Mouse (Mus musculus): ENCODE results near the gene Slc4a4.

The Slc4a4 gene

DNA sequence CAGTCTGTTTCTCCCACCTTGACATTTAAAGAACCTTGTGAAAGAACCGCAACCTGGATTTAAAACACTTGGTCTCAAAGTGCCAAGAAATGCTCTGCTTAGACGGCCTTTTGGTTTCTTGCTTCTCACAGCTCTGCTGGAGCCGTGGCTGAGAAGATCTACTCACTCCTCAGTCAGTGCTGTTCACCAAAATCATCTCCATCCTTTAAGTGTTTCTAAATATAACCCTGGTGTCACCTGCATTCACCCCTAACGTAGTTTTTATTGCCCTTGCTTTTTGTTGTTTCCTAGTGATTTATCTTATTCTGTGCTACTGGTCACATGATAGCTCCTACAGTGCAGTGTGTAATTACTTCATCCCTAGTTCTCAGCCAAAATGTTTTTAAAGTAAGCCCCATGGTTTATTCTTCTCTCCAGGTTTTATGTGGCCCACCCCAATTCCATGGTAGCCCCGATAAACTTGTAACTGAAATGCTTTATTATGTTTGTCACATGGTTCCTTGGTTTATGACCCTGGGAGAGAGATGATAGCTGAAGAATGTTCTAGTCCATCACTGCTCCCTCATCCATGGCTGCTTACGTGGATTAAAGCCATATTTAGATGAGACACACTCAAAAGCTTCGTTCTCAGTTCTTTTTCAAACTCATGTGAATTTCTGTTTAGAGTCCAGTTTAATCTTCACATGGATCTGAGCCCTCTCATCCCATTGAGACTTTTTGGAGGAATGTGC lies 323.5 kb downstream of the Slc4a4 start:
- no peak for DNase-seq

DNA sequence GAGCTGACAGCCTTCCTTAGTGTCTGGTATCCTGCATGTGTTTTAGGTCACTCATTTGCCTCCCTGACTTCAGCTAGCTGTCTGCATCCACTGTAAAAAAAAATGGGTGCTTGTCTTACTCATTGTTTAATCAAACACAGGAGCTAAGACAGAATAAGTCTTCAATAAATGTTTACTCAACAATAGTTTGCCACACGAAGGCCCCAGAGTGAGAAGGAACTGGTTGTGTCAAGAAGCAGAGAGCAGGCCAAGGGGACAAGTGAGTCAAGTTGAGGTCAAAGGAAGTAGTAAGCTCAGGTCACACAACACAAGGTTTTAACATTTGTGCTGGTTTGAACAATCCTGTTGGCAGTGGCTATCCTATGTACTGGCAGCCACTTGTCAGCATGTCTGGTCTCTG lies 324.4 kb downstream of the Slc4a4 start:
- DNase-seq = no peak

DNA sequence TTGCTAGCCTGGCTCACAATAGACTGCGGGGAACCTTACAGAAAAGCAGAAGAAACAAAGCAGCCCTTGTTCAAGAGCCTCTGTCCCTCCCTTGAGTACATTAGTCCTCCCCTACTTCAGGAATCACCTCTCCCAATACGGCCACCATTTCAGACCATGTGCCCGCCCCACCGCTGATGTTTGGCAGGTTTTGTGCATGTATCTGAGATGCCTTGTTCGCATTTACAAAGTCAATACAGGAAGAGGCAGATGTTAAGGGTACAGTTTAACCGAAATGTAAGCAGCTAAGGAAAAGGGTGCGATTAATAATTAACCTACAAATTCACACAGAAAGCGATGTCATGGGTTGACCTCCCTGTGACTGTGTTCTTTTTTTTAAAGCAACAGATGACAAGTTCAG lies 331.6 kb downstream of the Slc4a4 start:
- DNase-seq = no peak

DNA sequence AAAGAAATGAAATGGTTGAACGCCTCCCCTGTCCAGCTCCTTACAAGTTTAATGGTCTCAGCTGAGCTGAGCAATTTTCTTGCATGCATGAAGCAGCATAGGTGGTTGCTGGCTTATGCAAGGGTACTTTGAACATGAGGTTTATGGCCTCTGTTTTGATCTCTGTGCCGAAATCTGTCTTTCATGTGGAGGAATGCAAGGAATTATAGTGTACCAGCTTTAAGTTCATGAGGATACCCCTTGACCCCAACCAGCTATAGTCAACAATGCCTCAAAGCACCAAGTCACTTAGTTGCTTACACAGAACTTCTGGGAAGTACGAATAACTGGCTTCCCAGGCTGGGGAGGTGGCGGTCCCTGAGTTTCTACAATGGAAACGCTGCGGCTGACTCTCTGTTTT lies 332.1 kb downstream of the Slc4a4 start:
- no peak for DNase-seq

DNA sequence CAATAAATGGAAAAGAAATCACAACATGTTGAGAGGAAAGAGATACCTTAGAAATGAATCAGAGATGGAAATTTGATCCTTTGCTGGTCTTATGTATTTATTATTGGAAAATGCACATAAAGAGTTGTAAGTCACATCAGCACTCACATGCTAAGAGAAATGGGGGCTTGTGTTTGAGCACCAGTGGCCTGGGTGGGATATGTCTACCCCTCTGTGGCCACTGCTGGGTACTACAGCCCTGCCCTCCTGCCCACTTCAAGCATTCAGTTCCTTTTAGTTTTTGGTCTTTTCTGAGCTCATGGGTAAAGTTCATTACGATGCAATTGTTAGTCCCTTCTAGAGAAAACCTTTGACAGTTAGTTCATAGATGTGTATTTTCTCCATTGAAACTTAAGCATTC lies 335.0 kb downstream of the Slc4a4 start:
- DNase-seq = no peak

DNA sequence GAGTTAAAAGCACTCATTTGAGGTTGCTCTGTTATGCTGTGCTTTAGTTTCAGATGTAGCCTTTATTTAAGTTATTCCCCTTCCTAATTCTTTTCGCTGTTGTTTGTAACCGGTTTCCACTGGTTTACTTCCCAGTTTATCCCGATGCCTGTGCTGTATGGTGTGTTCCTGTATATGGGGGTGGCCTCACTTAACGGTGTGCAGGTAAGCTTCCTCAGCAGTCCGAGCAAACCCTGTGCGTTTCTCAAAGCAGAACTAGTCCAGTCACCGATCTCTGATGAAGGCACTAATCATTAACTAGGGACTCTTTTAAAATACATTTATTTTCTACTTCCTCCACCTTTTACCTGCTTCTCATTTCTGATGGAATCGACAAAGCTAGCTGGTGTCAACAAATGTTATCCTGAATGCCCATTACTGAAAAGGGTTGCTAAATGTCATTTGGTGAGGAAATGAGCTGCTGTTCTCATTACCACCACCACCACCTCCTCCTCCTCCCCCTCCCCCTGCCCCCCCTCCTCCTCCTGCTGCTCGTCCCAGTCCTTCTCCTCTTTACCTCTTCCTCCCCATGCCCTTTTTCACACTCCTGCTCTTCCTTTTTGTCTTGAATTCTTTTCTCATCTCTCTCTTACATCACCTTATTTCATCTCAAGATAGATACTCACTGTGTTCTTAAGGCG lies 336.6 kb downstream of the Slc4a4 start:
- no peak for DNase-seq

DNA sequence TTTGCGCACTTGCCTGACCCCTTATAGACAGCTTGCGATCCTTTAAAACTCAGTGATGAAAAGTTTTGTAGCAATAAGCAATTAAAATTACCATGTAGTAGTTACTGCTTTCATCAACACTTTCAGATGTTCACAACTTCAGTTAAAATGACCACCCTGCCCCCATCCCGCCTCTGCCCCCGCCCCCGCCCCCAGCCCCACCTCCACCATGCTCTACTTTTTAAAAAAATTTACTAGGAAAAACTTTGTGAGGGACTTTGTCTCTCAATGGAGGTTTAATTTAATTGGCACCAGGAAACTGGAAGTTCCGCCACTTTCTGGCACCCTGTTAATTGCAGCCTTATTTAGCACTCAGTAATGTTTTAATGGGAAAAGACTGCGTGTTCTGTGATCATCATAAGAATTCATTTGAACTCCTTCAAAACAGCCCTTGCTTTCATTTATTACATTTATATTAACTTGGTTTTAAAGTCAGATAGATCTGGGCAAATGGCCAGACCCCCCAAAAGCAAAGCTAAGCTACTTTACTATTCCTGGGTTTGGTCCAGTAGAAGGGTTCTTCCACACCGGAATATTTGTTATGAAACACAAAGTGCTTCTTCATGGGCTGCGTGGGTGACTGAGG lies 337.2 kb downstream of the Slc4a4 start:
- DNase-seq = no peak

DNA sequence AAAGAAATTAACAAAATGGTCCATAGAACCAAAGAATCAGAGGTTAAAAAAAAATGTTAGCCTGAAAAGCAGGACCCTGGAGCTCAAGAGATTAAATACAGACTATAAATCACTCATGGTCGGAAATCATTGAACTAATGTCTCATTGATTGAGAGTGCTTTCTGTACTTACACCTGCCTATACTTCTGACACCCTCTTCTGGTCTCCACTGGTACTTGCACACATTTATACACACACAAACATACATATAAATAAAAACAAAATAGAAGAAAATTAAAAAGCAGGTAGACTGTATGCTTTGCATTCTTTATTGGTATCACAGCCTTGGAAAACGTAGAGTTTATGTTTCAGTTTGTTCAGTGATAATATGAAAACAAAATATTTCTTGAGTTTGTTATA lies 341.3 kb downstream of the Slc4a4 start:
- no peak for DNase-seq

DNA sequence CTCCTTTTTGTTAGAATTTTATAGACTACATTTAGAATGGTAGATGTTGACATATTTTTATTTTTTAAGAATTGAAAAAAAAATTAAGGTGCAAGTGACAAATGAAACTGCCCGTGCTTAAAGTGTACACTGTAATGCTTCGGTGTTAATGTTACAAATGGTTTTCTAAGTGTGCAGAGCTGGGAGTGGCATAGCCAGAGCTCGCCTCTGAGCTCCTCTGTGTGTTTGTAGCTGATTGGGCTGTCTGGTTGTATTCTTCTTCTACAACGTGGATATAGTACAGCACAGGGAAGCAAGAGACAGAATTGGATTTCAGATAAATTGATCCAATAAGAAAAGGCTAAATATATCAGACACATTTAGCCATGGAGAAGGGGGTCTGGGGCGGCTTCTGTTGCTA lies 343.0 kb downstream of the Slc4a4 start:
- no peak for DNase-seq

DNA sequence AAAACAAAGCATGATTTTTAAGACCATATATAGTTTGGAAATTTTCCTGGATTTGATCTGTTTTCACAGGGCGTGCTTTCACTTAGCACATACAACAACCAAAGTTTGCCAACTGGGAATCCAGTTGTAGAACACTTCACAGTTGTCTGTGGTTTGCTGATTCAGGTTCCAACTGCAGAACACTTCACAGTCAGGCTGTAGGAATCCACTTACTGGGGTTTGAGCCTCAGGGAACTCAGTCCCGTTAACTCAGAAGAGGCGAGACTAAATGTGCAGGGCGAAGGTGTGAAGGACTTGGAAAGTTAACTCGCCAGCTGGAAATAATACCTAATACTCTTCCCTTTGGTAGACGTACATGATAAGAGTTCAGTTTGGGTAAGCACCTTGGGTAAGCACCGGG lies 345.7 kb downstream of the Slc4a4 start:
- DNase-seq = no peak

DNA sequence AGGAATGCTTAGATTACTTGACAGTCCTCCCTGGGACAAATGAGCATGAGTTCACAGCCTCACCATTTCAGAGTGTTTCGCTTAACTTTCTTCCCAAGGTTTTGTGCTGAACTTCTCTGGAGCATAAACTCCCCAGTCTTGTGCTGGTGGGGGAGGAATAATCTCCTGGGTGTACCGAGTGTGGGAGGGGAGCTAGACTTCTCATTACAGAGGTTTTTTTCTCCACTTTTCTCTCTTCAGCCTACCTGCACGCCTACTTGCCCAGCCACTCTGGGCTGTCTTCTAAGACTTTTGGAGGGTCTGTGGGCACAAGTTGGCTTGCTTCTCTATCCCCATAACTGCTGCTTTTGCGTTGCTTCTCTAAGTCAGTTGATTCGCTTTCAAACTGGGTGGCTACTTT lies 365.2 kb downstream of the Slc4a4 start:
- no peak for DNase-seq

DNA sequence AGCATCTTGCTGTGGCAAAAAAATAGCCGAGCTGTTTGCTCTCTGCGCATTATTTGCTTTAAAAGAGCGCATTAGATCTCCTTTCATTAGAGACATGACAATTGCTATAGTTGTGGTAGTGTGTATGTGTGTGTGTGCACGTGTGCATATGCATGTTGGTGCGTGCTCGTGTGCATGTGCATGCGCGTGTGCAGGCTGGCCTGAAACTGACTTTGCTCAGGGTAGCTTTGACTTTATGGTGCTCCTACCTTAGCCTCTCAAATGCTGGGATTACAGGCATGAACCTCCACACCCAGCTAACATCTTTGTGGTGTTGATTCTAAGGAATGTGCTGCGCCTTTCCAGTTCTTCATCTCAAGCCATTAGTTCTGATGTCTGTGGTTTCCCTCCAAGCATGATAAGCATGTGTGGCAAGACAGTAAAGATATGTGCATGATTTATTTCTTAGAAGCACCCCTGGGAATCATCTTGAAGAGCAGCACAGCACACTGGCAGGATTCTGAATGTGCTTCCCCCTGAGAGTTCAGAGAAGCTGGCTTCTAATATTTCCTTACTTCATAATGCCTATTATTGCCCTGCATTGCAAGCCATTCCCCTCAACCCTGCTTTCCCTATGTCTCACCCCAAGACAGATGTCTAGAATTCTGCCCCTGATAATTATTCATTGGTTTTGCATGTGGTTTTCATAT lies 373.3 kb downstream of the Slc4a4 start:
- no peak for DNase-seq

DNA sequence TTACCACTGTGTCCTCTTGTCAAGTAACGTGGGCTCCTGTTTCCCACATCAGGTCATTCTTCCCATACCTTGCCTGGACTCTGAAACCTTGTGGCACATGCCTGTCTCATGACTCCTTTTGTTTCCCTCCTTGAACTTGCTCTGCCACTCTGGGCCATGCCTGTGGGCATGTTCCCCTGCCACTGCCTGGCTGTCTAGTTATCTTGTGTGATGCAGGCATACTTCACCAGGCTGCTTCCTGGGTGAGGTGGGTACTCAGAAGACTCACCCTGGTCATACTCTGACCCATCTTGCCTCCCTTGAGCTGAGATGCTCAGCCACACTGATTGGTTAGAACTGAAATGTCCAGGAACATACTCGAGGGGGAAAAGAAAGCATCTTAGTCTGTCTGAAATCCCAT lies 390.4 kb downstream of the Slc4a4 start:
- DNase-seq = no peak

DNA sequence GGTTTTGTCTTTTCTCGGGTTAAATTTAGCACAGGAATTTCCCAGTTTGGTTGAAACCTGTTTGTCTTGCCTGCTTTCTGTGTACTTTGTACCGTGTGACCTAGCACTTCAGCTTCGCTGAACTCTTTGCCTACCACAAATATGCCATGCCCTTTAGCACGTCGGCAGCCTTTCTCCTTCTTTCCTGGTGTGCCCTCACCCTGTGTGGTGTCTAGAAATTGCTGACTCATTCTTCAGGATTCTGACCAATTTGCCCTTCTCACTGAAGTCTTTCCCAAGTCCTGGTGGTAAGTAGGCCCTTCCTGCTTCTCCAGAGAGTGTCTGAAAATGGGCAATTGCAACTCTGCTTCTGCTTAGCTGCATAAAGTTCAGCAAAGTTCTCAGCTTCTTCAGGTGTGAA lies 391.0 kb downstream of the Slc4a4 start:
- no peak for DNase-seq

DNA sequence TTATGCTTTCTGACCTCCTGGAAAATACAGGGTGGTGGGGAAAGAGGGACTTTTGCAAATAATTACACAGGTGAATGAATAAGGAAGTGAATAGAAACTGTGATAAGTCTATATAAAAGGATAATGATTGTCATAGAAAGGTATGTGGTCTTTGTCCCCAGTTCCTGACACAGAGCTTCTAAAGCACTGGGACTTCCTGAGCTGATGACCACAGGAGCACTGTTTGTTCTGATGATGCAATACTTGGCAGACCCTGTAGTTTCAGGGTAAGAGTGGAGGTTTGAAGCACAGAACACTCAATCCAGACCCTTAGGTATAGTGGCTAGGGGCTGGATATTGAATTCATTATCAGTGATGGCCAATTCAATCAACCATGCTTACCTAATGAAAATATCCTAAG lies 391.7 kb downstream of the Slc4a4 start:
- no peak for DNase-seq

DNA sequence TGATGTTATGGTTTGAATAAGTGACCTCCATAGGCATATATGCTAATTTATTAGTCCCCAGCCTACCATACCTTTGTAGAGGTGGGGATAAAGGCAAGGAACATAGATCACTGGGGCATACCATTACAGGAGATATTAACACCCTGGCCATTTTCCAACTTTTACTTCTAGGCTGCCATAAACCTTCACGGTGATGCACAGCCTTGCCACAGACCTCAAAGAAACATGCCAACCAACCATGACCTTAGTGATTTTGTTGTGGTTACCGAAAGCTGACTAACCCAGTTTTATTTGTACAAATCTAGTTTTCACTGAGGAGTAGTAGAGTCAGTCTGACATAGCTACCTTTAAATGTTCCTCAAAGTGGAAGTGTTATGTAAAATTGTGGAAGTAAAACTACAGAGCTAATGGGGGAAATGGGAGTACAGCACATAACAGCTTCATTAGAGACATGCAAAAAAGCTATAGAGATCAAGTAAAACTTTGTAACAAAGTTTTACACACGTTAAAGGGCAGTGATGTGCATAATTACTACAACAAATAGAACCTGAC lies 393.8 kb downstream of the Slc4a4 start:
- no peak for DNase-seq
